Mouse (Mus musculus) brain, embryonic 14.5 days (tissue): Measurements from ENCODE around the gene Ubr2.

ENCODE experiments used
- CTCF ChIP-seq: fragments of 200-500 bp; IDR thresholded peaks from 2 replicates; pipeline ENCODE4 v1.5.1; 2012; ENCODE audit warnings: inconsistent platforms, mild to moderate bottlenecking, moderate library complexity, borderline replicate concordance; ENCODE audit not compliant: insufficient read depth, insufficient read length; ENCODE audit errors: extremely low read depth
- POLR2A ChIP-seq: fragments of 200-500 bp; IDR thresholded peaks from 2 replicates; pipeline ENCODE4 v1.6.1; 2012; ENCODE audit warnings: mild to moderate bottlenecking, inconsistent platforms, borderline replicate concordance; ENCODE audit not compliant: poor library complexity, insufficient read depth, insufficient read length, severe bottlenecking; ENCODE audit errors: extremely low read depth

- TF ChIP-seq POLR2A (no peak), CTCF (peak; percentile 77)
These were observed 23.3 kb upstream of the Ubr2 start for GRCm38 (mm10) chr17:47033643-47034042.
